Mouse (Mus musculus) brain, adult 2 months (tissue): Measurements from ENCODE around the gene Samm50.
A peak's percentile ranks its signal among the peaks of the same experiment; 100 is the strongest.

Source experiments
- DNase-seq: peaks from one replicate; pipeline ENCODE4 v3.0.0; 2011; ENCODE audit warnings: low read depth, low spot score

Samm50 gene

DNA sequence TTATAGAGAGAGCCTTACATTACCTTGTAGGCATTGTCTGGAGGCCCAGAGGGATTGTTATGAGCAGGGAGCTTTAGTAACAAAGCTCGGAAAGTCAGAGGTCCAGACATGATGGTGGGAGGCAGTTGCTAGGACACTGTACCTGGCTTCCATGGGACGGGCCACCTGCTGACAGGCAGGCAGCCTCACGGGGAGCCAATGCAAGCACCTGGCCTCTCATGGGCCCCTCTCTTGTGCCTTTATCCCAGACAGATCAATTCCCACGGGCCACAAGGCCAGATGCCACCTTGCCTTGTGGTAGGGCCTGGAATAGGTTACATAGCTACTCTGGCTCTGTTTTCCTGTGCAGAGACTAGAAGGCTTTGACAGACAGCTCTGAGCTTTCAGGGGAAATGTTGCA is 19.5 kb downstream of the Samm50 start:
- no peak for DNase-seq

GRCm38 (mm10) chr15:84212031-84212755 is 20.2 kb downstream of the Samm50 start:
- DNase-seq, result peak; percentile 91

DNA sequence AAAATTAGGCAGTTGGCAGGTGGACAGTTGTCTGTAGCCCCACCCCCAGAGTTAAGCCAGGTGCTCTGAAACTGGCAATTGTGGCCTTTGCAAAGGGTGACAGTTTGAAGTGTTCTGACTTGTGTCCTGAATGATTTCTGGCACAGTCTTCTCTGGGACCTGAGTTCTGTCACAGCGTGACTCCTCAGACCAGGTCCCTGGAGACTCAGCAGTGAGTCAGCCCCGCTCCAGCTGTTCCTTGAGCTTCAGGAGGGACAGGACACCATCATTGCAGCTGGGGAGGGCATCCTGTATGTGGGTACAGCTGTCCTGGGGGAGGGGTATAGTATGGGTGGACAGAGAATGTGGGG is 20.7 kb downstream of the Samm50 start:
- peak; percentile 39 for DNase-seq

DNA sequence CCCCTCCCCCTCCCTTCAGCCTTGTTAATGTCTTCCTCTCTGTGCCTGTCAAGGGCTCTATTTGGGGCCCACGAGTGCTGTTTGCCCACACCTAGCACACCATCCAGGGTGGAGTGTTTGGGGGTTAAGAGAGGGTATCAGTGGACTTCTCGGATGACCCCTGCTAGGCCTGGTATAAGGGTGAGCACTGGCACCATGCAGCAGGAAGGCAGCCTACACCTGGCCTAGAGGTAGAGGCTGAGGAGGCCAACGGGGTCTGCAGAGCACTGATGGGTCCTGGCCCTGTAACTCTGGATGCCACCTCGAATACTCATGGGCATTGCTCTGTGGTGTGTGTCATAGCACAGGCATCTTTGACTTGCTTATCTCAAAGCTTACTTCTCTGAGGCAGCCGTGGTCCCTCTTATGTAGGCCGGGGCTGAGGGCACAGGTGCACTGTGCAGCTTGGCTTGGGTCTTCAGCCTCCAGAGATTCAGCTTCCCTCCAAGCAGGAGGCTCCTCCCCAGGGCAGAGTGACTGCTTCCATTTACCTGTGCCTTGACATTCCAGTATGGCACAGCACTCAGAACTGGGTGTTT is 21.2 kb downstream of the Samm50 start:
- no peak for DNase-seq

- no peak for DNase-seq
Observed at GRCm38 (mm10) chr15:84214476-84214875, 22.4 kb downstream of the Samm50 start.

- DNase-seq, result no peak
Observed at GRCm38 (mm10) chr15:84215273-84215672, 23.2 kb downstream of the Samm50 start.

GRCm38 (mm10) chr15:84216026-84216425 is 24.0 kb downstream of the Samm50 start:
- DNase-seq, result no peak

DNA sequence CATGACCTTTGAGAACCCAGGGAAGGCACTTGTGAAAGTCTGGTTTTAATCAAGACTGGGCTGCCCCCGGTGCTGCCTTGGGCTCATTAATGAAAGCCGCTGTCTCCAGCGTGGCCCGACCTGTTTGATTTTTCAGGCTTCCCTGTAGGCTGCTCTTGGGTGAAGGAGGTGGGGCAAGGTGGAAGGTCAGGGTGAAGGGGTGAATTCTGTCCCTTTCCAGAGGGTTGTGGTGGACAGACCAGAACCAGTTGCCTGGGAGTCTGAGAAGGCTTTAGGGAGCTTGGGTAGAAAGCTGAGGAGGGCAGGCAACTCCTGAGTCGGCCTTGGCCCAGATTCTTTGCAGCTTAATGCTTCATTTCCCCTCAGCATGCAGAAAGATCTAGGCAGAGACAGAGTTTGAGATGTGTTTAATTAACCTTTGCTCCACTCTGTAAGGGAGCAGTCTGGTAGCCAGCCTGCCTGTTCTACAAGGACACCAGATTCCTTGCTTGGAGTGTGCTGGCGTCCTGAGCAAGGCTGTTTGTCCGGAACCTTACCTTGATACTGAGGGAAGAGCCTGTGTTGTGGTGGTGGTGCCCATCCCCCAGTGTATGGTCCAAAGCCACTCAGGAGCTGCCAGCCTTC is 24.5 kb downstream of the Samm50 start:
- DNase-seq, result no peak

GRCm38 (mm10) chr15:84217969-84218782 is 26.1 kb downstream of the Samm50 start:
- no peak for DNase-seq

DNA sequence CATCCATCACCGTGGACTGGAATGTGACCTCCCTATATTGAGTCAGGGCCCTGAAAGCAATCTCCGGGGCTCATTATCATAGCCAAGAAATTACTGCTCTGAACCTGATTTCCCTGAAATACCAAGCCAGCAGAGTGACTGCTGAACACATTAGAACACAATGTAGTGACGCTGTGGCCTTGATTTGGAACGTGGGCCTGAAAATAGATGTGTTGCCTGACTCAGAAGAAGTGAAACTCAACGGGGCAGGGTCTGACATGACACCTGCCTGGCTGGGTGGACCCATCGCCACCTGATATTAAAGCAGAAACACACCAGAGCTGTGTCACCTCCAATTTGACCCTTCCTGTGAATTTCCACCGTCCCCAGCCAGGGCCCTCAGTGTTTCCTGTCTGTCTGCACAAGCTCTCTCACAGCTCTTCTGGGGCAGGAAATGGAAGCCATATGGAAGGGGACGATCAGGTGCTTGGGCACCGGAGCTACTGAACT is 26.8 kb downstream of the Samm50 start:
- DNase-seq, result no peak

GRCm38 (mm10) chr15:84221539-84221938 is 29.5 kb downstream of the Samm50 start:
- DNase-seq, result no peak

- peak; percentile 72 for DNase-seq
Observed at GRCm38 (mm10) chr15:84223423-84223822, 31.4 kb downstream of the Samm50 start.

DNA sequence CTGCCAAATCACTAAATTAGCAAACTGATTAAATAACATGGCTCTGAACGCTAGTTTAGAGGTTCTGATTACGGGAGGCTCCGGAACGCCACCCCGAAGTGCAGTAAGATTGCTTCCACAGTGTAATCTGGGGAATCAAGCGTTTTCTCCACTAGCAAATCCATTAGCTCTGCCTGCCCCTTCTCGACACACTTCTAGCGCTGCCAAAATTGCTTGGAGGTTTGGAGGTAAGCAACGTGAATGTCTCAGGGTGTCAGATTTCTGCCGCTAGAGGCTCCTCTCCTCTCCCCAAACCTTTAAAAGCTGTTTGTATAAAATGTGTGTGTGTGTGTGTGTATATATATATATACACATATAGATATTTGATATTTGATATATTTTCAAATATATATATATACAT is 32.7 kb downstream of the Samm50 start:
- DNase-seq, result peak; percentile 61

DNA sequence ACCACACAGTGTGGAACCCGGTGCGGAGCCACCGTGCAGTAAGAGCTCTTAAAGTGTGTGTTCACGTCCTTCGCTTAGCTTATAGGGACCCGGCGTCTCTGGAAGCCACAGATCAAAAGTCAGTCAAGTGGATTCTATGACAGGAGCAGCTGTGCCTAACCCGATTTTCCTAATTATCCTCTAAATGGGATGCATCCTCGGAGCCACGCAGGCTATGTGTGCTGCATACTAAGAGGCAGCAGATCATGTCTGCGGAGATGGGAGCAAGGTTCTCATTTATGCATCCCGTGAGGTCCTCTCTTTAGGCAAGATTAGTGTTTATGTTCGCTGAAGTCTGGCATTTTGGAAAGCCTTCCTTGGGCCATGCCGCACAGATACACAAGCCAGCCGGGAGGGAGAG is 34.9 kb downstream of the Samm50 start:
- no peak for DNase-seq

DNA sequence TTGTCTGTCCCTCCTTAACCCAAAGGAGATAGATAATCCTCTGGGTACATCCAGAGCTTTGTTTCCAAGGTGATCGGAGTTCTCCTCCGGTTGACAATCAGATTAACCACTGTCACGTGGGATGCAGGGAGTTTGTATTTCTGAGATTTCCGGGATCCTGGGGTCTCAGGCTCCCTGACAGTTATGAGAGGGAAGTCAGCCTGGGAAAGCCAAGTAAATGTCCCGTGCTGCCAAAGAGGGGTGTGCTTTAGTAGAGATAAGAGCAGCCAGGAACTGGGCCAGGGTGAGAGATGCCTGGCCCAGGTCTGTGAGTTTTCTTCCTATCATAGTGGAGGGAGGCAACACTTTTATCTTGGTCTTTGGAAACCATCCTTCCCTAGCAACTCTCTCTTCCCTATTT is 38.6 kb downstream of the Samm50 start:
- no peak for DNase-seq

GRCm38 (mm10) chr15:84231113-84231712 is 39.2 kb downstream of the Samm50 start:
- peak; percentile 89 for DNase-seq

- DNase-seq, result peak; percentile 82
Observed at GRCm38 (mm10) chr15:84231721-84232561, 39.9 kb downstream of the Samm50 start, which contains the start of gene Parvb. Gene Parvb (plus strand): TSS chr15:84232043.

DNA sequence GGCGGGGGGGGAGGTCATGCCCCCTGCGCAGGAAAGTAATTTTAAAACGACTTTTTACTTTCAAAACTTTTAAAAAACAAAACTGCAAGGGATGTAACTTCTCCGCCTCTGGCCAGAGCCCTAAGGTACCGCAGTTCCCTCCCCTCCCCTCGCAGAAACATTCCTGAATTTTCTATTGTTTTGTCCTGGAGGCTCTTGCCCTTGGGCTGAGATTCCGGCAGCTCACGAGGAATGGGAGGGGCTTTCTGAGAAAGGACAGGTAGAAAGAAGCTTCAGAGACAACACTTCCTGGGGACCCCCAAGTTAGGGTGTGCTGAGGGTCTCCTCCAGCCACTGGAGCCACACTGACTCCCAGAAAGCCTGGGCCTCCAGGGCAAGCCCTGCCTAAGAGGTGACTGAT is 40.6 kb downstream of the Samm50 start:
- DNase-seq, result no peak

DNA sequence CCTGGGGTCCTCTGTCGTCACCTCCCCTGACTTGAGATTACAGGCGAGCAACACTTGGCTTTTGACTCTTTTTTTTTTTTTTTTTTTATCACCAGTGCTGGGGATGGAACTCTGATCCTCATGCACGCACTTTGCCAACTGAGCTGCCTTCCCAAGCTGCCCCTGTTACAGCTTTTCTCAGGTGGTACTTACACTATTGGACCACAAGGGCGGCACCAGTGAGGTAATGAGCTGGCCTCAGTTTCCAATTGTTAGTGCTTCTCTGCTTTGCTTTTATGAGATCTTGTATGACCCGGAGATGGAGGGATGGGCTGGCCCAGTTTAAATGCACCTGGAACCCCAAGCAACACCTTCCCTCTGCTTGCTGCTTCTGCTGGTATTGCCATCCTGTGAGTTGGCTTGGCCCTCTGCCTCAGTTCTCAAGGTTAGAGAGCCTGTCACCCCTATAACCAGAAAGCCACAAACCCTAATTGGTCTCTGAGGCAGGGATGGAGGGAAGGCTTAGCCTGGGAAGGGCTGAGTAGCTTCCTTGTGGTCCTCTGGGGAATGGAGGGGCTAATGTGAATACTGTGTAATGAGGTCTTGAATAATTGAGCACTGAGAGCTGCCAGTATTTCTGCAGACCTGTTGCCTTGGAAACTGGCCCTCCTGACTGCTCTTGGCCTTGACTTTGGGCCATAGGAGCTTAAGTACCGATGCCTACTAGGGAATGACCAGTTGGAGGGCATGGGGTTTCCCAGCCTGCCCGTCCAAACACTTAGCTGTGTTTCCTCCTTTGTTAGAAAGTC is 42.9 kb downstream of the Samm50 start:
- DNase-seq, result no peak

- DNase-seq, result no peak
Observed at GRCm38 (mm10) chr15:84235646-84236045, 43.6 kb downstream of the Samm50 start.
